Mouse (Mus musculus): Measurements from ENCODE around the gene 1700001P01Rik. TPM values are rescaled to one million over a fixed set of nuclear protein-coding genes. Genes with fewer than 3 reads are reported as not detected.
A peak's percentile ranks its signal among the peaks of the same experiment; 100 is the strongest.
"Not testable (repeated sequence)": the region's sequence is repeated elsewhere in the genome, so short reads cannot be mapped to it uniquely, and the experiment has no call there.

1700001P01Rik gene
- polyA plus RNA-seq, 1 experiment from 2014 or later = 0.44 TPM

- no peak for ATAC-seq (replicated peaks; ENCODE audit: low FRiP score)
- Histone ChIP-seq H3K4me2 (ENCODE audit: low read depth, low read length, severe bottlenecking) (peak overlapping the region; percentile 91; the same call in 1 of the 2 replicates), H3K27ac (ENCODE audit: low read depth, low read length) (no peak overlapping the region), H3K4me1 (replicated peaks; ENCODE audit: control insufficient read depth, insufficient read depth, low read length) (peaks cover 6% of the 10 kb centered on the region), H3K9me3 (ENCODE audit: control insufficient read depth, low read length) (no peaks in the 10 kb centered on the region), H3K4me3 (ENCODE audit: low read depth, low read length) (no peak overlapping the region), H3K27me3 (ENCODE audit: control insufficient read depth, insufficient read depth, low read length) (no peaks in the 10 kb centered on the region), H3K9ac (ENCODE audit: low read length) (no peak overlapping the region), H3K36me3 (ENCODE audit: control insufficient read depth, insufficient read depth, low read length) (no peaks in the 10 kb centered on the region)
- 85% methylated on average over 9 of the region's 9 CpGs for WGBS
- no peak for DNase-seq (ENCODE audit: low spot score)
These were observed 33.1 kb downstream of the 1700001P01Rik start for GRCm38 (mm10) chr11:97742591-97742990.

- WGBS = 93% methylated on average over 5 of the region's 5 CpGs
- no peaks in the 10 kb centered on the region for H3K36me3 ChIP-seq (ENCODE audit: control insufficient read depth, insufficient read depth, low read length)
These were observed 33.6 kb downstream of the 1700001P01Rik start for GRCm38 (mm10) chr11:97742157-97742556.

GRCm38 (mm10) chr11:97740190-97740589 lies 35.5 kb downstream of the 1700001P01Rik start:
- Histone ChIP-seq H3K27me3 (ENCODE audit: control insufficient read depth, insufficient read depth, low read length) (no peaks in the 10 kb centered on the region), H3K36me3 (ENCODE audit: control insufficient read depth, insufficient read depth, low read length) (no peaks in the 10 kb centered on the region), H3K4me3 (ENCODE audit: low read depth, low read length) (no peak overlapping the region), H3K4me1 (replicated peaks; ENCODE audit: control insufficient read depth, insufficient read depth, low read length) (peaks cover 6% of the 10 kb centered on the region), H3K9me3 (ENCODE audit: control insufficient read depth, low read length) (no peaks in the 10 kb centered on the region), H3K27ac (ENCODE audit: low read depth, low read length) (no peak overlapping the region), H3K9ac (ENCODE audit: low read length) (no peak overlapping the region; the same call in 1 of the 2 replicates), H3K4me2 (ENCODE audit: low read depth, low read length, severe bottlenecking) (no peak overlapping the region)
- DNase-seq (ENCODE audit: low spot score) (no peak), ATAC-seq (replicated peaks; ENCODE audit: low FRiP score) (no peak)
- 58% methylated on average over 7 of the region's 7 CpGs for WGBS

More at GRCm38 (mm10) chr11:97742157-97742556, 33.6 kb downstream of the 1700001P01Rik start:
- ATAC-seq (replicated peaks; ENCODE audit: low FRiP score) (no peak), DNase-seq (ENCODE audit: low spot score) (no peak)
- H3K27ac ChIP-seq (ENCODE audit: low read depth, low read length) = no peak overlapping the region
- H3K9me3 ChIP-seq (ENCODE audit: control insufficient read depth, low read length) = no peaks in the 10 kb centered on the region
- H3K9ac ChIP-seq (ENCODE audit: low read length) = no peak overlapping the region
- H3K4me2 ChIP-seq (ENCODE audit: low read depth, low read length, severe bottlenecking) = no peak overlapping the region
- H3K4me1 ChIP-seq (replicated peaks; ENCODE audit: control insufficient read depth, insufficient read depth, low read length) = peaks cover 6% of the 10 kb centered on the region
- no peak overlapping the region for H3K4me3 ChIP-seq (ENCODE audit: low read depth, low read length)
- no peaks in the 10 kb centered on the region for H3K27me3 ChIP-seq (ENCODE audit: control insufficient read depth, insufficient read depth, low read length)

- DNase-seq (ENCODE audit: low spot score) (no peak), ATAC-seq (replicated peaks; ENCODE audit: low FRiP score) (no peak)
- H3K4me3 ChIP-seq (ENCODE audit: low read depth, low read length) = no peak overlapping the region
- H3K27me3 ChIP-seq (ENCODE audit: control insufficient read depth, insufficient read depth, low read length) = no peaks in the 10 kb centered on the region
- no peak overlapping the region for H3K4me2 ChIP-seq (ENCODE audit: low read depth, low read length, severe bottlenecking)
- H3K9me3 ChIP-seq (ENCODE audit: control insufficient read depth, low read length) = no peaks in the 10 kb centered on the region
- H3K4me1 ChIP-seq (replicated peaks; ENCODE audit: control insufficient read depth, insufficient read depth, low read length) = peaks cover 6% of the 10 kb centered on the region
- H3K9ac ChIP-seq (ENCODE audit: low read length) = no peak overlapping the region
- no peaks in the 10 kb centered on the region for H3K36me3 ChIP-seq (ENCODE audit: control insufficient read depth, insufficient read depth, low read length)
- no peak overlapping the region for H3K27ac ChIP-seq (ENCODE audit: low read depth, low read length)
- 93% methylated on average over 3 of the region's 3 CpGs for WGBS
These were observed 36.6 kb downstream of the 1700001P01Rik start for GRCm38 (mm10) chr11:97739155-97739554.

- Histone ChIP-seq H3K4me1 (replicated peaks; ENCODE audit: control insufficient read depth, insufficient read depth, low read length) (peaks cover 7% of the 10 kb centered on the region), H3K27ac (ENCODE audit: low read depth, low read length) (no peak overlapping the region), H3K36me3 (ENCODE audit: control insufficient read depth, insufficient read depth, low read length) (no peaks in the 10 kb centered on the region), H3K9ac (ENCODE audit: low read length) (no peak overlapping the region), H3K4me3 (ENCODE audit: low read depth, low read length) (no peak overlapping the region), H3K27me3 (ENCODE audit: control insufficient read depth, insufficient read depth, low read length) (no peaks in the 10 kb centered on the region), H3K4me2 (ENCODE audit: low read depth, low read length, severe bottlenecking) (no peak overlapping the region), H3K9me3 (ENCODE audit: control insufficient read depth, low read length) (no peaks in the 10 kb centered on the region)
- WGBS = 64% methylated on average over 6 of the region's 6 CpGs
- ATAC-seq (replicated peaks; ENCODE audit: low FRiP score) (no peak), DNase-seq (ENCODE audit: low spot score) (no peak)
These were observed 37.0 kb downstream of the 1700001P01Rik start for GRCm38 (mm10) chr11:97738703-97739102.

- Histone ChIP-seq H3K9ac (ENCODE audit: low read length) (0 out of 2 replicates have a peak overlapping the region, but pooled peaks have one; percentile 16), H3K27me3 (ENCODE audit: control insufficient read depth, insufficient read depth, low read length) (no peaks in the 10 kb centered on the region), H3K4me2 (ENCODE audit: low read depth, low read length, severe bottlenecking) (no peak overlapping the region), H3K36me3 (ENCODE audit: control insufficient read depth, insufficient read depth, low read length) (no peaks in the 10 kb centered on the region), H3K4me3 (ENCODE audit: low read depth, low read length) (no peak overlapping the region), H3K4me1 (replicated peaks; ENCODE audit: control insufficient read depth, insufficient read depth, low read length) (peaks cover 2% of the 10 kb centered on the region), H3K9me3 (ENCODE audit: control insufficient read depth, low read length) (no peaks in the 10 kb centered on the region), H3K27ac (ENCODE audit: low read depth, low read length) (no peak overlapping the region)
- ATAC-seq (replicated peaks; ENCODE audit: low FRiP score) = no peak
- WGBS = 84% methylated on average over 4 of the region's 4 CpGs
- no peak for DNase-seq (ENCODE audit: low spot score)
These were observed 38.1 kb downstream of the 1700001P01Rik start for GRCm38 (mm10) chr11:97737600-97737999.

GRCm38 (mm10) chr11:97736645-97737044 lies 39.1 kb downstream of the 1700001P01Rik start:
- H3K4me2 ChIP-seq (ENCODE audit: low read depth, low read length, severe bottlenecking) = no peak overlapping the region
- no peak overlapping the region for H3K4me3 ChIP-seq (ENCODE audit: low read depth, low read length)
- no peaks in the 10 kb centered on the region; the same call in 1 of the 2 replicates for H3K36me3 ChIP-seq (ENCODE audit: control insufficient read depth, insufficient read depth, low read length)
- DNase-seq (ENCODE audit: low spot score) (no peak), ATAC-seq (replicated peaks; ENCODE audit: low FRiP score) (no peak)
- H3K9me3 ChIP-seq (ENCODE audit: control insufficient read depth, low read length) = no peaks in the 10 kb centered on the region
- WGBS = 95% methylated on average over 5 of the region's 5 CpGs
- H3K27ac ChIP-seq (ENCODE audit: low read depth, low read length) = no peak overlapping the region
- H3K4me1 ChIP-seq (replicated peaks; ENCODE audit: control insufficient read depth, insufficient read depth, low read length) = 0 out of 2 replicates have a peak, but pooled peaks cover 2% of the 10 kb centered on the region
- H3K9ac ChIP-seq (ENCODE audit: low read length) = no peak overlapping the region
- no peaks in the 10 kb centered on the region for H3K27me3 ChIP-seq (ENCODE audit: control insufficient read depth, insufficient read depth, low read length)

- not testable (repeated sequence) for DNase-seq (ENCODE audit: low spot score); ATAC-seq (replicated peaks; ENCODE audit: low FRiP score); H3K4me1 ChIP-seq (replicated peaks; ENCODE audit: control insufficient read depth, insufficient read depth, low read length); H3K9ac ChIP-seq (ENCODE audit: low read length); H3K9me3 ChIP-seq (ENCODE audit: control insufficient read depth, low read length); H3K4me3 ChIP-seq (ENCODE audit: low read depth, low read length); H3K27me3 ChIP-seq (ENCODE audit: control insufficient read depth, insufficient read depth, low read length); H3K27ac ChIP-seq (ENCODE audit: low read depth, low read length); H3K4me2 ChIP-seq (ENCODE audit: low read depth, low read length, severe bottlenecking); H3K36me3 ChIP-seq (ENCODE audit: control insufficient read depth, insufficient read depth, low read length)
- 90% methylated on average over 5 of the region's 5 CpGs for WGBS
These were observed 40.9 kb downstream of the 1700001P01Rik start for GRCm38 (mm10) chr11:97734810-97735209.

GRCm38 (mm10) chr11:97733689-97734088 lies 42.0 kb downstream of the 1700001P01Rik start:
- Histone ChIP-seq H3K27ac (ENCODE audit: low read depth, low read length) (no peak overlapping the region), H3K36me3 (ENCODE audit: control insufficient read depth, insufficient read depth, low read length) (no peaks in the 10 kb centered on the region; the same call in 1 of the 2 replicates), H3K9me3 (ENCODE audit: control insufficient read depth, low read length) (no peaks in the 10 kb centered on the region), H3K4me1 (replicated peaks; ENCODE audit: control insufficient read depth, insufficient read depth, low read length) (0 out of 2 replicates have a peak, but pooled peaks cover 2% of the 10 kb centered on the region), H3K4me2 (ENCODE audit: low read depth, low read length, severe bottlenecking) (no peak overlapping the region), H3K9ac (ENCODE audit: low read length) (no peak overlapping the region), H3K27me3 (ENCODE audit: control insufficient read depth, insufficient read depth, low read length) (no peaks in the 10 kb centered on the region), H3K4me3 (ENCODE audit: low read depth, low read length) (no peak overlapping the region)
- ATAC-seq (replicated peaks; ENCODE audit: low FRiP score) (no peak), DNase-seq (ENCODE audit: low spot score) (no peak)
- 40% methylated on average over 10 of the region's 10 CpGs for WGBS

All from forebrain, embryonic 11.5 days (tissue).